Mouse (Mus musculus): ENCODE data around the gene Pf4.

DNA sequence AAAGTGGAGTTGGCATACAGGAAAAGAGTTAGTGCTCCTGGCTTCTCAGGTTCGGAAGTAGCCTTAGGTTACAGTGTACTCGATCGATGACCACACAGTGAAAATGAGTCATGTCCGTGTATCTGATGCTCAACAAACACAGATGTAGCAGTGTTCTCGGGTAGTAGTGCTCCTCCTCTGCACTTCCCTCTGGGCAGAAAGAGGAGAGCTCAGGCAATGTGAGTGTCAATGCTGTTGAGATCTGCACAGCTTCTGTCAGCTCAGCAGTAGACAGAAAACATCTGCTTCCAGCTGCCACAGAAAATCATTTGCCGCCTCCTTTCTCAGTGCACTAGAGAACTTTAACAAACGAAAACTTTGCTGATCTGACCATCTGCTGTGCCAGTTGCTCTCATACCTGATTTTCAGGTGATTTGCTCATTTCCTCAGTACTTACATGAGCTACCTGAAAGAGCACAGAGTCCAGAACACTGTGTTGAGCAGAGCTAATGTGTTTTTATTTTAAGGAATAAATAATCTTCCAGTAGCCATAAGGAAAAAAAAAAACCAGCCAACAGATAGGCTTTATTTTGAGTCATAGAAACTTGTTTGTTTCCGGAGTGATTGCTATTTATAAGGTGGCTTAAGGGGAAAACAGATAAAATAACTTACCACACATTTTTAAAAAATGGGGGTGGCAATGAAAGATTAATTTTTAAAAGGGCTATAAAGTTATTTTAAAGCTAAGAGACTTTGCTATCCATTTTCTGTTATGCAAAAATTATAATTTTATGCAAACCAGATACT, 6.2 kb upstream of the Pf4 start:
- TF ChIP-seq CTCF (IDR thresholded peaks at IDR 0.05; ENCODE audit: insufficient read depth, low read depth, low read length): no peak
- no peak for TF ChIP-seq POLR2A (IDR thresholded peaks at IDR 0.05; ENCODE audit: insufficient read depth, low read depth, low read length)
